Mouse (Mus musculus) stomach, postnatal 0 days (tissue): Measurements from ENCODE around the gene Cib3. TPM values are rescaled to one million over a fixed set of nuclear protein-coding genes. Genes with fewer than 3 reads are reported as not detected.
A peak's percentile ranks its signal among the peaks of the same experiment; 100 is the strongest.

ENCODE experiments used
- ATAC-seq: fragments of 200-750 bp; cut with Nextera tagmentation; 2 replicates; pipeline ENCODE4 v1.8.0; 2017; ENCODE audit not compliant: low FRiP score, low TSS enrichment
- DNase-seq: peaks from one replicate; pipeline ENCODE4 v3.0.0-alpha.2; 2016; ENCODE audit warnings: low spot score
- H3K27ac ChIP-seq: fragments of 300-500 bp; sonication (generic); replicated peaks from 2 replicates; pipeline ENCODE4 v1.5.1; 2014; ENCODE audit warnings: mild to moderate bottlenecking, control low read depth
- H3K27me3 ChIP-seq: fragments of 300-500 bp; sonication (generic); 2 replicates; pipeline ENCODE4 v1.6.1; 2014; ENCODE audit warnings: low read length; ENCODE audit not compliant: control insufficient read depth, insufficient read depth
- H3K36me3 ChIP-seq: fragments of 300-500 bp; sonication (generic); 2 replicates; pipeline ENCODE4 v1.6.1; 2014; ENCODE audit warnings: low read length, mixed read lengths; ENCODE audit not compliant: control insufficient read depth, insufficient read depth
- H3K4me1 ChIP-seq: fragments of 300-500 bp; sonication (generic); replicated peaks from 2 replicates; pipeline ENCODE4 v1.6.1; 2014; ENCODE audit warnings: antibody characterized with exemption; ENCODE audit not compliant: control insufficient read depth, insufficient read depth
- H3K4me2 ChIP-seq: fragments of 300-500 bp; sonication (generic); replicated peaks from 2 replicates; pipeline ENCODE4 v1.6.1; 2014; ENCODE audit warnings: low read depth, mild to moderate bottlenecking, control low read depth, moderate library complexity
- H3K4me3 ChIP-seq: fragments of 300-500 bp; sonication (generic); 2 replicates; pipeline ENCODE4 v1.5.1; 2014; ENCODE audit warnings: low read depth, low read length, control low read depth
- H3K9ac ChIP-seq: fragments of 300-500 bp; sonication (generic); 2 replicates; pipeline ENCODE4 v1.6.1; 2014; ENCODE audit warnings: mild to moderate bottlenecking, low read length, control low read depth, mixed read lengths
- H3K9me3 ChIP-seq: fragments of 300-500 bp; sonication (generic); 2 replicates; pipeline ENCODE4 v1.6.1; 2016; ENCODE audit warnings: low read length; ENCODE audit not compliant: control insufficient read depth
- CTCF ChIP-seq: IDR thresholded peaks from 2 replicates; pipeline ENCODE4 v1.5.1; 2016; ENCODE audit warnings: antibody characterized with exemption, low read depth, mild to moderate bottlenecking, moderate library complexity
- EP300 ChIP-seq: optimal IDR thresholded peaks from 2 replicates; pipeline ENCODE3; 2016; ENCODE audit warnings: antibody characterized with exemption
- WGBS: fragments of 180-500 bp; shearing (Covaris S2); extraction: QIAGEN DNeasy Blood & Tissue Kit; methylation state at CpG from one replicate; pipeline ENCODE4 v1.1.7; 2014; 5-methylcytosine and 5-hydroxymethylcytosine counted together
- polyA plus RNA-seq: library from polyadenylated mRNA; unstranded; fragments of >200 nt; fragmentation: Nextera tagmentation; extraction: Ambion mirVana; gene quantifications from 2 replicates; pipeline ENCODE4 v1.2.1, GENCODE M21; 2015

The Cib3 gene
- polyA plus RNA-seq, 1 experiment from 2014 or later = 0.45 TPM

GRCm38 (mm10) chr8:72215871-72216270 is 3.2 kb upstream of the Cib3 start:
- DNase-seq (no peak), ATAC-seq (no peak)
- Histone ChIP-seq H3K4me1 (no peaks in the 10 kb centered on the region; the same call in 1 of the 2 replicates), H3K27me3 (no peaks in the 10 kb centered on the region), H3K9me3 (no peaks in the 10 kb centered on the region), H3K4me2 (no peak overlapping the region), H3K36me3 (no peaks in the 10 kb centered on the region), H3K4me3 (no peak overlapping the region), H3K9ac (no peak overlapping the region), H3K27ac (no peak overlapping the region)
- no peak for TF ChIP-seq EP300
- no peak for TF ChIP-seq CTCF
- 50% methylated on average over 1 of the region's 1 CpGs for WGBS

GRCm38 (mm10) chr8:72215060-72215459 is 2.4 kb upstream of the Cib3 start:
- no peak overlapping the region for H3K4me2 ChIP-seq
- H3K27ac ChIP-seq = no peak overlapping the region
- 43% methylated on average over 2 of the region's 2 CpGs for WGBS
- DNase-seq (peak; percentile 71), ATAC-seq (peak; percentile 35; the same call in 1 of the 2 replicates)
- no peaks in the 10 kb centered on the region for H3K27me3 ChIP-seq
- H3K36me3 ChIP-seq = no peaks in the 10 kb centered on the region
- TF ChIP-seq EP300 (no peak), CTCF (peak; percentile 79)
- H3K9me3 ChIP-seq = no peaks in the 10 kb centered on the region
- H3K4me3 ChIP-seq = no peak overlapping the region
- no peaks in the 10 kb centered on the region for H3K4me1 ChIP-seq
- H3K9ac ChIP-seq = no peak overlapping the region

GRCm38 (mm10) chr8:72213536-72213935 is 899 bp upstream of the Cib3 start, which contains the start of gene Gm11034:
Gene Gm11034, minus strand, starts transcription at chr8:72213636.
- H3K36me3 ChIP-seq = no peaks in the 10 kb centered on the region
- TF ChIP-seq EP300 = no peak
- TF ChIP-seq CTCF = no peak
- no peak within 1 kb of the TSS for H3K4me3 ChIP-seq
- 74% methylated on average over 4 of the region's 4 CpGs for WGBS
- H3K4me2 ChIP-seq = no peak within 1 kb of the TSS
- no peak within 1 kb of the TSS for H3K9ac ChIP-seq
- no peak for ATAC-seq
- no peaks in the 10 kb centered on the region for H3K27me3 ChIP-seq
- H3K27ac ChIP-seq = no peak within 1 kb of the TSS
- H3K9me3 ChIP-seq = no peaks in the 10 kb centered on the region
- no peak for DNase-seq
- H3K4me1 ChIP-seq = no peaks in the 10 kb centered on the region

- no peak for ATAC-seq
- H3K9ac ChIP-seq = no peak overlapping the region
- no peak for DNase-seq
- H3K9me3 ChIP-seq = no peaks in the 10 kb centered on the region
- H3K27ac ChIP-seq = no peak overlapping the region
- no peak overlapping the region for H3K4me3 ChIP-seq
- no peaks in the 10 kb centered on the region for H3K27me3 ChIP-seq
- WGBS = 73% methylated on average over 1 of the region's 1 CpGs
- no peaks in the 10 kb centered on the region for H3K4me1 ChIP-seq
- H3K36me3 ChIP-seq = no peaks in the 10 kb centered on the region
- no peak overlapping the region for H3K4me2 ChIP-seq
- TF ChIP-seq EP300 (no peak), CTCF (no peak)
Observed at GRCm38 (mm10) chr8:72211846-72212245, 791 bp downstream of the Cib3 start.

GRCm38 (mm10) chr8:72210710-72211109 is 1.9 kb downstream of the Cib3 start:
- WGBS = 58% methylated on average over 2 of the region's 2 CpGs
- no peaks in the 10 kb centered on the region for H3K27me3 ChIP-seq
- no peak overlapping the region for H3K4me2 ChIP-seq
- no peaks in the 10 kb centered on the region for H3K9me3 ChIP-seq
- no peak overlapping the region for H3K27ac ChIP-seq
- ATAC-seq (no peak), DNase-seq (no peak)
- no peak for TF ChIP-seq EP300
- TF ChIP-seq CTCF = 0 out of 2 replicates have a peak, but pooled peaks have one; percentile 20
- no peak overlapping the region for H3K4me3 ChIP-seq
- no peaks in the 10 kb centered on the region for H3K36me3 ChIP-seq
- H3K9ac ChIP-seq = no peak overlapping the region
- no peaks in the 10 kb centered on the region for H3K4me1 ChIP-seq

GRCm38 (mm10) chr8:72210222-72210621 is 2.4 kb downstream of the Cib3 start:
- no peaks in the 10 kb centered on the region for H3K4me1 ChIP-seq
- H3K9ac ChIP-seq = no peak overlapping the region
- H3K9me3 ChIP-seq = no peaks in the 10 kb centered on the region
- H3K4me3 ChIP-seq = no peak overlapping the region
- H3K4me2 ChIP-seq = no peak overlapping the region
- no peaks in the 10 kb centered on the region for H3K27me3 ChIP-seq
- 67% methylated on average over 4 of the region's 4 CpGs for WGBS
- DNase-seq (peak; percentile 71), ATAC-seq (peak; percentile 58)
- no peak overlapping the region for H3K27ac ChIP-seq
- no peaks in the 10 kb centered on the region for H3K36me3 ChIP-seq
- no peak for TF ChIP-seq CTCF
- no peak for TF ChIP-seq EP300
